Mouse (Mus musculus): ENCODE results near the gene Csrp1.

Csrp1 gene

DNA sequence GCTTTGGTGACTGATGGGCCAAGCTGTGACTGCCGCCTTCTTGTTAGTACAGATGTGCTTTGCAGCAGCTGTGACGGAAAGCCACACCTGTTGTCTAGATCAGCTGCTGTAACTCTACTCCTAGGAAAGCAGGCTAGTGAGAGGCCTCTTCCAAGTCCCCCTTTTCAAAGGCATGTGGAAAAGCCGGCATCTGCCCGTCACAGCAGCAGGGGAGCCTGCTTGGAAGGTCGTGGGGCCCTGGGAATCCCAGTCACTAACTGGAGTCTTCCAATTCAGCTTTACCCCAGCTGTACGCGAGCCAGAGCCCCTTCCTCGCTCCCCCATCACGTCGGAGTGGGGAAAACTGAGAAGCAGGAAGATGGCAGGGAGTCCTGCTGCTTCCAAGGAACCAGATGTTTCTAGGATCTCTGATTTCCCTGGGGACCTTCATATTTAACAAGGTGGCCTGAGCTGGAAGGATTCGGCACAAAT lies 21.4 kb upstream of the Csrp1 start:
- DNase-seq: peak; percentile 65

DNA sequence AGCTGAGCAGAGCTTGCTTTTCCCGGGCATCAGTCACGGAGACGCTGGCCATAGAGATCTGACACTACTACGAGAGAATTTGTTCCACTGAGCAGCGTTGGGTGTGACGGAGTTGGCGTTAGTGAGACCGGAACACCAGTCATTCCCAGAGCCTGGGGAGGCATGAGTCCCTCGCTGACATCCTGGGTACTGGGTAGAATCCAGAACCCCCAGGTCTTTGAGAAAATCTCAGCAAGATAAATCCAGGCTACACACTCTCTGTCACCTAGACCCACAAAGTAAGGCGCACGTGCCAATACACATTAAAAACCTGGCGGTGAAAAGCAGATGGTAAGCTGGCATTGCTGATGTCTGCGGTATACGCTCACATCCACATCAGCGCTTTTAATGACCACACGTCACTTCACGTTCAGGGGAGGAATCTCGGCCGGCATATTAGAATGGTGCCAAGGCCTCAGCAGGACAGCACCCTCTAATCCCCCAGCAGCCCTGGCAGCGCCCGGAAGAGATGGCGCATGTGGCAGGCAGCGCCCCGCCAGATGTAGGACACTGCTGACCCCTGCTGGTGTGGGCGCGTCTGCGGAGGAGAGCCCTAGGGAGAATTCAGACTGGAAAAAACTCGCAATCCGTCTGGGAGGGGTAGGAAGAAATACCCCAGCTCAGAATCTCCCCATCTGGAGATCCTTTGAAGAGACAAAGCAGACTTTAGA lies 20.7 kb upstream of the Csrp1 start:
- peak; percentile 88 for DNase-seq

- no peak for DNase-seq
Measured at GRCm38 (mm10) chr1:135699892-135700291, 20.0 kb upstream of the Csrp1 start.

DNA sequence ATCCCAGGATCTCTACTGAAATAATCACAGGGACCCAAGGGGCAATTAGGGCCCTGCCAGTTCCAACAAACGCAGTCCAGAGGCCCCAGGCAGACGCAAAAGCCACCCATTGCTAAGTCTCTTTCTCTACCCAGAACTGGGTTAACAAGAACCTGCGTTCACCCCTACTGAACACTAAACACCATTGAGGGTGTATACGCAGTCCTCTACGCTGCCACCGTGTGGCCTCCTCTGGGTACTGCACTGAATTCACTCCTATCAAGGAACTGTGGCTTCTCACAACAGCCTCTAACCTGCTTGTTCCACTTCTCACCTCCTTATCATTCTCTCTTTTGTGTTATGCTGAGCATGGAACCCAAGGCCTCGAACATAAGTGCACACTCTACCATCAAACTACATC lies 19.3 kb upstream of the Csrp1 start:
- peak; percentile 89 for DNase-seq

GRCm38 (mm10) chr1:135701314-135701713 lies 18.5 kb upstream of the Csrp1 start:
- no peak for DNase-seq

DNA sequence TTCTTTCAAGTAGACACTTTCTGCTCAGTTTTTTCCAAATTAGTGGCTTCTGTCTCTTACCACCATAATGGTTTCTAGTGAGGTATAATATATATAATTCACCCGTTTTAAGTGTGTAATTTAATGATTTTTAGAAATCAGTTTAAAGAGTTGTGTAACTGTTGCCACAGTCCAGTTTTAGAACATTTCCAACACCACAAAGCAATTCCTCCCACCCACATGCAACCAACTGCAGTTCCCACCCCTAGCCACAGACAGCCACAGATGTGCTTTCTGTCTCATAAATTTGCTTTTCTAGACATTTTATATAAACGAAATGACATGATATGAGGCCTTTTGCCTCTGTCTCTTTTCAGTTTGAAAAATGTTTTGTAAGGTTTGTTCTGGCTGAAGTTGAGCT lies 17.1 kb upstream of the Csrp1 start:
- no peak for DNase-seq

GRCm38 (mm10) chr1:135704317-135704821 lies 15.5 kb upstream of the Csrp1 start:
- no peak for DNase-seq

- DNase-seq: no peak
Measured at GRCm38 (mm10) chr1:135708369-135708768, 11.5 kb upstream of the Csrp1 start.

GRCm38 (mm10) chr1:135711126-135711525 lies 8.7 kb upstream of the Csrp1 start:
- DNase-seq: no peak

DNA sequence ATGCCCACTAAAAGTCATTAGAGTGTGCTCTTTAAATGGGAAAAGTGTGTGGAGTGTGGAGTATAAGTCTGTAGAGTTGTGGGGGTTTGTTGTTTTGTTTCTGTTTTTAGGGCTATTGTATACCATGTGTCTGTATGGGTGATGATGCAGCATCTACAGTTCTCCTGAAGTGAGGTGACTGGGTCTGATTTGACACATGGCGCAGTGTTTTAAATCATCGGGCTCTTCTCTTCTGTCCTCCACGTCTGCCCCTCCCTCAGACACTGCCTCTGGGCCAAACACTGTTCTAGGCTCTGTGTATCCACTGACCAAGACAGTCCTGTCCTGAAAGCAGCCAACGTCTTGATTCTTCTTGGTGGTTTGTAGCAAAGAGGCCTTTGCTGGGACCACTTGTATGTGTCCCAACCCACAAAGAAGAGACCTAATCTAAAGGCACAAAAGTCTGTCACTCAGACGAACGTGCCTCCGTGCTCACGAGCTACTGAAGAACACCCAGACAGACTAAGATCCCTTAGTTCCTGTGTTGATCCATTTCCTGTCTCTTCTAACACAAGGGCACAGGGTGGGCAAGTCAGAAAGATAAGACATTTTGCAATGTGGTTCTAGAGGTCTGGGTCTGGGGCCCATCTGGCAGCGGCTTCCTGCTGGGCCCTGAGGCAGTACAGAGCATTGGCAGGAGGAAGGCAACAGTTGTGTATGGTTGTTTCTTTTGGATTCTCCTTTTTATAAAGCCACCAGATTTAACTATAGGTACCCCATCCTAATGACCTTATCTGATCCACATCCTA lies 5.6 kb upstream of the Csrp1 start:
- DNase-seq: no peak

DNA sequence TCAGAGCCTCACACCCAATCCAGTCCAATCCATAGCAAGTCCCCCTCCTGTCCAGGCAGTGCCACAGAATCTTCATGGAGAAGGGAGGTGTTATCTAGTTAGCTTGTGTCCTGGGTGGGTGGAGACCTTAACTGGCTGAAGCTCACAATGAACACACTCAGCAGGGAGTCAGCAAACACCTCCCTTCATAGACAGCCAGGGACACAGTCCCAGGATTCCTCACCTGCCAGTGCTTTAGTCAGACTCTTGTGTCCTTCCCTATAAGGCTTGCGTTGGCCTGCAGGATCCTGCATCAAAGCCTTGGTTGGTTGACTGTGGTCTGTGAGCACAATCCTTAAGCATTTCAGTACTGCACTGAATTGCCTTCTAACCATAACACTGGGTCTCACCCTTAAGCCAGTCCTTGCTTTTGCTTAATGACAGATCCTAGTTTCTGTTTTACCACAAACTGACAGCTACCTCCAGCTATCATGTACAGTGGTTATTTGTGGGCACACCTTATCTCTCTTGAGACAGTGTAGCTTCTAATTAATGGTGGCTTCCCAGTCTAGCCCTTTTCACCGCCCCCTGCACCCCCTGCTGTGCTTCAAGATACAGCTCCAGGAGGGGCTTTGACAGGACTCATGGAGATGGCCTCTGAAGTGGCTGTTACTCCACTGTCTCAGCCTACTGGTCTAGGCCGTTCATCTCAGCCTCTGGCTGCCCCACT lies 4.8 kb upstream of the Csrp1 start:
- DNase-seq: no peak

- DNase-seq: peak; percentile 86
Measured at GRCm38 (mm10) chr1:135719486-135719885, 375 bp upstream of the Csrp1 start.

- no peak for DNase-seq
Measured at GRCm38 (mm10) chr1:135723016-135723415, 3.2 kb downstream of the Csrp1 start.

GRCm38 (mm10) chr1:135724134-135724533 lies 4.3 kb downstream of the Csrp1 start:
- no peak for DNase-seq

DNA sequence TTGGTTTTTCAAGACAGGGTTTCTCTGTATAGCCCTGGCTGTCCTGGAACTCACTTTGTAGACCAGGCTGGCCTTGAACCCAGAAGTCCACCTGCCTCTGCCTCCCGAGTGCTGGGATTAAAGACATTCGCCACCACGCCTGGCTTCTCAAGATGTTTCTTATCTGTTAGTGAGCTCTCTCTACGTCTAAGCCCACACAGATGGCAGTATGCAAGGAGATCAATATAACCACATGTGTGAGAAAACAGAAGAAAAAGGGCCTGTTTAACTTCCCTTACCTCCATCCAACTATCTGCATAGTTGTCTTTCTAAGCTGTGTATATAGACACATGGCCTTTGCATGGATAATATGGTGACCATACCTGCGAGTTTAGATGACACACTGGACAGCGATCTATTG lies 5.5 kb downstream of the Csrp1 start:
- DNase-seq: no peak

DNA sequence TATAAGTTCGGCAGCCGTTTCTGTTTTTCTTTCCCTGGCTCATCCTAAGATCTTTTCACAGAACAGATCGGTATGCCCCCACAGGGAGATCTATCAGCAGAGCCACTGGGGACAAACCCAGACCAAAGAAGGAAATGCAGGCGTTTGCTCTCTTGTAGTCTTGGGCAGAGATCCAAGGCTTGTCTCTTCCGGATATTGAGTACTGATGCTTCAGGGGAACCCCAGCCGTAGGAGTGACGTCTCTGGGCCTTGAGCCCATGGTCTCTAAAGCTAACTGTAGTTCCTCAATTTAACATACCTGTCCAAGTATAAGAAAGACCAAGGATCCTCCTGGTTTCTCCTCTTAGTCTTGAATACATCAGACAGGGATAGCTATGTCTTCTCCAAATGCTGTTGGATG lies 6.1 kb downstream of the Csrp1 start:
- DNase-seq: no peak

DNA sequence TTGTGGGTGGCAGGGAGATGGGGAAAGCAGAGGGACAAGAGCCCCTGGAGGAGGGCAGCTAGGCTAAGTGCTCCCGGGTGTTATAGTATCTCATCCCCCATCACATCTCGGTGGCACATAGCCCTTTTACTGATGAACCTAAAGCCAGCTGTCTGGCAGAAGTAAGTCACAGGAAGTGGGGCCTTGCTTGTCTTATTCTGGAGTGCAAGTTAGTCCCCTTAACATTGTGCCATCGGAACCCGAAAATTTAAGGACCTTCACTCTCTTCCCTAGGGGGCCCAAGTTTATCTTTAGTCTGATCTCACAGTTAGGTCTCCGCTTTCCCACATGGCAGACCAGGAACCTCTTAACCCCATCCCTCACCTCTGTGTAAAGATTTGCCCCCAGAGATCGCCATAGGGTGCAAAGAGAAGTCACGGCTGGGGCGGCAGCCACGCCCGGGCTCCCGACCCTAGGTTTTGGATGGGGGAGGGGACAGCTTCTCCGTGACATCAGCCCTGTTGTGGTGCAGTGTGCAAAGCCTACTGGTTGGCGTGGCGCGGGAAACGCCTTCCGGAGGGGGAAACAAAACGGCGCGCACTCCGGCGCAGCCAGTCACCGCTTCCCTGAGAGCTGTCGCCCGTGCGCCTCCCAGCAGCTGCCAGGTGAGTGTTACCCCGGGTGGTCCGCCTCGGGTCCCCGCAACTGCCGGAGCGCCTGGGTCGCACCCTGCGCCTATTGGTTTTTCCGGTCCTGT lies 8.9 kb downstream of the Csrp1 start:
- peak; percentile 95 for DNase-seq

DNA sequence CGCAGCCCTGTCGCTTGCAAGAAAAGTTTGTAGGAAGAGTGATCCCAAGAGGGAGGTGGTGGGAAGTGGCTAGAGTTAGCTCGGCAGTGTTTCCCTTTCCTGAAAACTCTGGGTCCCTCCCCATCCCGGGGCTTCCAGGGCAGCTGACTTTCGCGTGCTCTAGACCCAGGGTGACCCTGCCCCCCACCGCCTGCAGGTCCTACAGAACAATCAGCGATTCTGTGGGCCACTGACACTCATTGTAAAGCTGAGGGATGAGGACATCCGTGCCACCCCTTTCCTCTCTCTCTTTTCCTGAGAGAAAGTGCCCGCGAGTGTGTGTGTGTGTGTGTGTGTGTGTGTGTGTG lies 9.5 kb downstream of the Csrp1 start:
- DNase-seq: no peak

GRCm38 (mm10) chr1:135729821-135730220 lies 10.0 kb downstream of the Csrp1 start:
- DNase-seq: no peak

DNA sequence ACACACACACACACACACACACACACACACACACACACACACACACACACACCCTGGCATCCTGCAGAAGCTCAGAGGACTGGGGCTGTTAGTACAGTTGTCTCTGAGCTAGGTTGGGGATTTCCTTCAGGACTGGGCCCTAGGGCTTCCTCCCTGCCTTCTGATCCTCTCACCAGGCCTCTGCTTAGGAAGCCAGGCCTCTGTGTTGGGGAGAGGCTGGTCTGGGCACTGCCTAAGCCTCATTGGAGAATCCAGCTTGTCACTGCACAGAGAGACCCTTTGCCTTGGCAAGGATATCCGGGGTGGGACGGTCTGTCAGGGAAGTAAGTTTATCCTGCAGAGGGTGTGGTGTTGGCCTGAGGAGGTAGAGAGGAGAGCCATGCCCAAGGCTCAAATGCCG lies 10.4 kb downstream of the Csrp1 start:
- DNase-seq: no peak

- no peak for DNase-seq
Measured at GRCm38 (mm10) chr1:135731393-135731792, 11.5 kb downstream of the Csrp1 start.

GRCm38 (mm10) chr1:135731897-135732684 lies 12.2 kb downstream of the Csrp1 start:
- DNase-seq: peak; percentile 80

Data from embryo, embryonic 11 days (tissue).